Mouse (Mus musculus) forebrain, postnatal 0 days (tissue): ENCODE data around the gene Eml3. TPM values are rescaled to one million over a fixed set of nuclear protein-coding genes. Genes with fewer than 3 reads are reported as not detected.

ENCODE experiments used
- ATAC-seq: fragments of 200-750 bp; cut with Nextera tagmentation; 2 replicates; pipeline ENCODE4 v1.8.0; 2017; ENCODE audit warnings: mild to moderate bottlenecking, moderate library complexity
- DNase-seq: peaks from one replicate; pipeline ENCODE4 v3.0.0-alpha.2; 2015
- H3K27ac ChIP-seq: fragments of 300-500 bp; sonication (generic); 2 replicates; pipeline ENCODE4 v1.5.1; 2014; ENCODE audit warnings: low read depth, mild to moderate bottlenecking, antibody characterized with exemption, low read length, moderate library complexity, mixed read lengths
- H3K27me3 ChIP-seq: fragments of 300-500 bp; sonication (generic); 2 replicates; pipeline ENCODE4 v1.6.1; 2014; ENCODE audit warnings: mild to moderate bottlenecking, low read length, mixed read lengths; ENCODE audit not compliant: insufficient read depth
- H3K36me3 ChIP-seq: fragments of 300-500 bp; sonication (generic); 2 replicates; pipeline ENCODE4 v1.6.1; 2014; ENCODE audit warnings: mild to moderate bottlenecking, moderate library complexity; ENCODE audit not compliant: insufficient read depth
- H3K4me1 ChIP-seq: fragments of 300-500 bp; sonication (generic); 2 replicates; pipeline ENCODE4 v1.6.1; 2014; ENCODE audit warnings: antibody characterized with exemption; ENCODE audit not compliant: insufficient read depth
- H3K4me2 ChIP-seq: fragments of 300-500 bp; sonication (generic); 2 replicates; pipeline ENCODE4 v1.6.1; 2014; ENCODE audit warnings: low read depth, mild to moderate bottlenecking, moderate library complexity
- H3K4me3 ChIP-seq: fragments of 300-500 bp; sonication (generic); 2 replicates; pipeline ENCODE4 v1.5.1; 2014; ENCODE audit warnings: low read depth, low read length, mixed read lengths
- H3K9ac ChIP-seq: fragments of 300-500 bp; sonication (generic); 2 replicates; pipeline ENCODE4 v1.6.1; 2014; ENCODE audit warnings: mild to moderate bottlenecking
- H3K9me3 ChIP-seq: fragments of 300-500 bp; sonication (generic); 2 replicates; pipeline ENCODE4 v1.6.1; 2016; ENCODE audit warnings: low read length
- CTCF ChIP-seq: sonication (generic); IDR thresholded peaks from 2 replicates; pipeline ENCODE4 v1.5.1; 2016; ENCODE audit warnings: antibody characterized with exemption, control low read depth, low read depth
- WGBS: fragments of 180-500 bp; shearing (Covaris S2); extraction: QIAGEN DNeasy Blood & Tissue Kit; methylation state at CpG from one replicate; pipeline ENCODE4 v1.1.7; 2014; 5-methylcytosine and 5-hydroxymethylcytosine counted together
- polyA plus RNA-seq: library from polyadenylated mRNA; unstranded; fragments of >200 nt; fragmentation: Nextera tagmentation; extraction: Ambion mirVana; gene quantifications from 2 replicates; pipeline ENCODE4 v1.2.1, GENCODE M21; 2015
- total RNA-seq: library from RNA; depleted of rRNA; stranded (reverse); fragments of >200 nt; gene quantifications from 2 replicates; pipeline ENCODE4 v1.2.3, GENCODE M21; 2014

Gene Eml3
- total and polyA plus RNA-seq, 2 experiments from 2014 or later, result 7.3 to 8.1 TPM

DNA sequence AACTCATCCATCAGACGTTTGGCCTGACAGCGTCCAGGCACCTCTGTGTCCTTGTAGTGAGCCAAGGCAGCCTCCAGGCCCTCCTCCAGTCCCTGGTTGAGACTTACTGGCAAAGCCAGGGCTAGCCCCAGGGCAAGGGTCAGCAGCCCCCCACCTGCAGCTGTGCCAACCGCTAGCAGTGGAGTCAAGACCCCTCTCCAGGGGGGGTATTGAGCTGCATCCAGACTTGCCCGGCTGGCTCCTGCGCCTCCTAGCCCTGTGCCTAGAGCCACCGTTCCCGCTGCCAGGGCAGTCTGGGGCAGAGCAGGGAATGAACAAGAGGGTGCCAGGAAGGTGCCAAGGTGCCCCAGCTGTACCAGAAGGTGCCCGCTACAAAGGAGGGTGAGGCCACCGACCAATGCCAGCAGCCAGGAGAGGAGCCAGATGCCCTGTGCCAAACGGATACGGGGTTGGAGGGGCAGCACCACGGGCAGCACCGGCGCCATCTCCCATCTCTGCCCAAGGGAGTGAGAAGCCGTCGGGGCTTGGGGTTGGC is 596 bp upstream of the Eml3 start:
- Histone ChIP-seq H3K4me3 (peak overlapping the region; percentile 44), H3K36me3 (peaks cover 16% of the 10 kb centered on the region; the same call in 1 of the 2 replicates), H3K27me3 (no peaks in the 10 kb centered on the region), H3K4me2 (peak overlapping the region; percentile 61), H3K4me1 (peaks cover 4% of the 10 kb centered on the region; the same call in 1 of the 2 replicates), H3K9me3 (no peaks in the 10 kb centered on the region), H3K27ac (no peak overlapping the region), H3K9ac (peak overlapping the region; percentile 57; the same call in 1 of the 2 replicates)
- no peak for TF ChIP-seq CTCF
- DNase-seq (no peak), ATAC-seq (peak; percentile 23)
- 13% methylated on average over 16 of the region's 16 CpGs for WGBS

DNA sequence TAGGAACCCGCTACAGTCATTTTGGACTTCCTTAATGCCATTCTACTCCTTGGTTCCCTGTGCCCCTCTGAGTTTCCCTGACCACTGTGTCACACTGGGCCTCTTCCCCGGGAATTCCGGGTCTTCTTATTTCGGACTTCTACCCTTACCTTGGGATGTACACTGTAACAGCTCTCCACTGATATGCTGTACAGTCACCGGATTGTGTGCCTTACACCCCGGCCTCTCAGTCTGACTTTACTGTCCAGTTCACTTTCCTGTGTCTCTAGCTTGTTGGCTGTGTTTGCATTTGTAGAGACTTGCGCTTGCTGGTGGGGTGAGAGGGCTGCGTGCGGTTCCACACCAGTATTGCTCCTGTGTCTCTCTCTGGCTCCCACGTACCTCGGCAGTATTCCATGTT is 765 bp downstream of the Eml3 start:
- Histone ChIP-seq H3K4me3 (peak overlapping the region; percentile 44), H3K4me1 (peaks cover 4% of the 10 kb centered on the region; the same call in 1 of the 2 replicates), H3K9me3 (no peaks in the 10 kb centered on the region), H3K27ac (no peak overlapping the region), H3K36me3 (peaks cover 16% of the 10 kb centered on the region; the same call in 1 of the 2 replicates), H3K9ac (peak overlapping the region; percentile 57), H3K4me2 (peak overlapping the region; percentile 61), H3K27me3 (no peaks in the 10 kb centered on the region)
- TF ChIP-seq CTCF, result no peak
- 19% methylated on average over 11 of the region's 11 CpGs for WGBS
- DNase-seq (no peak), ATAC-seq (no peak)

DNA sequence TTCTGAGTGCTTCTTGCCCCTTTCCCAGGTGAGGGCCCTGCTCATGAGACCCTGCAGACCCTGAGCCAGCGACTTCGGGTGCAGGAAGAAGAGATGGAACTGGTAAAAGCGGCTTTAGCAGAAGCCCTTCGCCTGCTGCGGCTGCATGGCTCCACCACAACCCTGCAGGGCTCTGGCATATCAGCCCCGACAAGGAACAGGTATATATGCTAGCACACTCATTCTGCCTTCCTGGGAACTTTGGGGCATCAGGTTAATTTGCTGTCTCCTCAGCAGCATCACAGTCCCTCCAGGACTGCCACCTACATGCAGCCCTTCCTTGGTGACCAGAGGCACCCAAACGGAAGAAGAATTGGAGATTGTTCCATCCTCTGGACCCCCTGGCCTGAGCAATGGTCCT is 1.4 kb downstream of the Eml3 start:
- H3K27ac ChIP-seq, result no peak overlapping the region
- H3K4me1 ChIP-seq, result peaks cover 4% of the 10 kb centered on the region; the same call in 1 of the 2 replicates
- no peak overlapping the region for H3K4me3 ChIP-seq
- ATAC-seq (no peak), DNase-seq (no peak)
- peaks cover 9% of the 10 kb centered on the region; the same call in 1 of the 2 replicates for H3K36me3 ChIP-seq
- no peak for TF ChIP-seq CTCF
- H3K4me2 ChIP-seq, result no peak overlapping the region; the same call in 1 of the 2 replicates
- 81% methylated on average over 7 of the region's 7 CpGs for WGBS
- H3K9ac ChIP-seq, result no peak overlapping the region
- H3K9me3 ChIP-seq, result no peaks in the 10 kb centered on the region
- H3K27me3 ChIP-seq, result no peaks in the 10 kb centered on the region

- WGBS, result 80% methylated on average over 2 of the region's 2 CpGs
- no peak overlapping the region for H3K4me3 ChIP-seq
- no peaks in the 10 kb centered on the region for H3K27me3 ChIP-seq
- no peak overlapping the region for H3K27ac ChIP-seq
- no peak overlapping the region for H3K4me2 ChIP-seq
- no peak overlapping the region for H3K9ac ChIP-seq
- no peaks in the 10 kb centered on the region for H3K9me3 ChIP-seq
- DNase-seq (no peak), ATAC-seq (no peak)
- no peak for TF ChIP-seq CTCF
- peaks cover 9% of the 10 kb centered on the region for H3K36me3 ChIP-seq
- no peaks in the 10 kb centered on the region for H3K4me1 ChIP-seq
These were observed 7.4 kb downstream of the Eml3 start for GRCm38 (mm10) chr19:8936736-8937135.

DNA sequence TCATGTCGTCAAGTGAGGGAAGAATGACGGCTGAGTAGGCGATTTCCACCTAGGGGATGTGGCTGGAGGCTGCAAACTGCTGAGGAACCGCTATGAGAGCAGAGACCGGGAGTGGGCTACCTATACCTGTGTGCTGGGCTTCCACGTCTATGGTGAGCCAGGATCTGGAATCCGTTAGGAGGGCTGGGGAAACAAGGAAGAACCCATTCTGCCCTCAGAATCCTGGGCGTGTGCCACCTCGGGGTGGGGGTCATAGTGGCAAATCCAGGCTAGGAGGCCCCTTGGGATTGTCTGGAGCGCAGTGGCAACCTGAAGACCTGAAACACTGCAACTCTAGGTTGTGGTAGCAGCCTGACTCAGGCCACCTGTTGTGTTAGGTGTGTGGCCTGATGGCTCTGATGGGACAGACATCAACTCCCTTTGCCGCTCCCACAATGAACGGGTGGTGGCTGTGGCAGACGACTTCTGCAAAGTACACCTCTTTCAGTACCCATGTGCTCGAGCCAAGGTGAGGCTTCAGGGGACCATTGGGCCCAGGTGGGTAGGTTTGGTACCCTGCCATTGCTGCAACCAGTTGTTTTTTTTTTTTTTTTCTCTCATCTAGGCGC is 11.3 kb downstream of the Eml3 start:
- WGBS, result 82% methylated on average over 15 of the region's 15 CpGs
- Histone ChIP-seq H3K27me3 (no peaks in the 10 kb centered on the region), H3K9me3 (no peaks in the 10 kb centered on the region), H3K4me2 (peak overlapping the region; percentile 71; the same call in 1 of the 2 replicates), H3K4me3 (peak overlapping the region; percentile 92; the same call in 1 of the 2 replicates), H3K9ac (peak overlapping the region; percentile 99; the same call in 1 of the 2 replicates), H3K36me3 (peaks cover 18% of the 10 kb centered on the region), H3K4me1 (peaks cover 9% of the 10 kb centered on the region; the same call in 1 of the 2 replicates), H3K27ac (no peak overlapping the region)
- DNase-seq, result no peak
- TF ChIP-seq CTCF, result no peak
- no peak for ATAC-seq

GRCm38 (mm10) chr19:8941136-8941514 is 11.8 kb downstream of the Eml3 start:
- H3K27ac ChIP-seq, result peak overlapping the region; percentile 57
- DNase-seq (no peak), ATAC-seq (no peak)
- H3K4me2 ChIP-seq, result peak overlapping the region; percentile 71
- WGBS, result 27% methylated on average over 10 of the region's 10 CpGs
- no peak for TF ChIP-seq CTCF
- peaks cover 23% of the 10 kb centered on the region for H3K36me3 ChIP-seq
- no peaks in the 10 kb centered on the region for H3K9me3 ChIP-seq
- no peaks in the 10 kb centered on the region for H3K27me3 ChIP-seq
- H3K9ac ChIP-seq, result peak overlapping the region; percentile 99
- H3K4me1 ChIP-seq, result peaks cover 9% of the 10 kb centered on the region; the same call in 1 of the 2 replicates
- H3K4me3 ChIP-seq, result peak overlapping the region; percentile 92
